Mouse (Mus musculus): ENCODE measurements around the gene Ccpg1.

The Ccpg1 gene

DNA sequence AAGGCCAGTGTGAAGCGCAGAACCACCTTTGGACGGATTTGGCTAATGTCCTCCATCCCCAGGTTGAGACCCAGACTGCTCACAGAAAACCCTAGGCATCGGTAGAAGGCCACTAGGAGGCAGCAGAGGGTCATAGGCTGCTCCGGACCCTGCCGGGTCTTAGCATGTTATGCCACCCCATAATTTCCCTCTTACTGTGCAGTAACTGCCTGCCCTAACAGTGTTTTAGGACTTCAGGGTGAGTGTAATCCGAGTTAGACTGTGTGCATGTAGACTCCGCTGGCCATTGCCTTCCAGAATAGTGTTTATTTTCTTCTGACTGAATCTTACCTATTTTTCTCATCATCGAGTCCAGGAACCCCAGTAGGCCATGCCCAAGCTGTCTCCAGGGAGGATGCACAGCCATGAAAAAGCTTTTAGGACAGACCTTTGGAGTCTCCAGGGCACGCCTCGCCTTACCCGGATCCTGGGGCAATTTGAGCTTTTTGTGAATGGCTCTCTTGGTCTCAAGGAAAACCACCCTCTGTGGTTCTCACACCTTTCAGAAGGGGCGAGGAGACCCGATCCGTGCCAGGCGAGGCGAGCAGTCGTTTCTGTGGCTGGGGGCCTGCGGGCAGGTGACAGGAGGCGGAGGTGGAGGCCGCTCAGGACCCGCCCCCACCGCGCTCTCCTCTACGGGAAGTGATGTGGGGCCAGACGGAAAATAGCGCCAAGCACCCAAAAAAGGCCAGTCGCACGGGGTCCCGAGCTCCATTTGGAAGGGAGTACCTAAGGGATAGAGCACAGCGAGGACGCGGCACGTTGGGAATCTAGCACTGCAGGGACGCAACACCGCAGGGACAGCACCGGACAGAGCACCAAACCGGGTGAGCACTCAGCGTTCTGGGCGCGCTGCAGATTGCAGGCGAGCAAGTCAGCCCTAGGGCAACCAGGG, 59.2 kb downstream of the Ccpg1 start, which contains the start of gene Rab27a:
Rab27a (plus strand) TSS at position 709 of the 934 bp plus-strand sequence.
- in situ Hi-C loops (cut with MboI; ENCODE audit: low sequenced_read_pairs), result loop anchor here (10.0 kb wide), 1 partner anchor 50 kb away; no protein-coding TSS in a partner anchor

DNA sequence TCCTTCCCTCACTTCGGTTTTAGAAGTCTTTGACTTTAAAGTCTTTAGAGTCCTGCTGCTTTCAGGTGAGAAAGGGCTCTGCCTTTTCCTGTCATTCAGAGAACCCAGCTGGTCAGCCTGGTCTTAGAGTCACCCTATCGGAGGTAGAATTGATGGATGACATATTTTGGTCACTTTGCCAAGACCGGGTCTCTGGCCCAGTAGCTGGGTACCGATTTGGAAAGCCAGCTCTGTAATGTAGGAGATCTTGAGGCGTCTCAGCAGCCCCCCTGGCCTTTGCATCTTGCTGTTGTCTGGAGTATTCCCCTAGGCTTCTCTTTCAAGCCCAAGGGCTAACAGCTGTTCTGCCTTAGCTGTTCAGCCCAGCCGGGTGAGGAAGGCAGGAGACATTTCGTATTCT, 60.0 kb downstream of the Ccpg1 start:
- in situ Hi-C loops (cut with MboI; ENCODE audit: low sequenced_read_pairs), result loop anchor here (10.0 kb wide), 1 partner anchor 50 kb away; no protein-coding TSS in a partner anchor

DNA sequence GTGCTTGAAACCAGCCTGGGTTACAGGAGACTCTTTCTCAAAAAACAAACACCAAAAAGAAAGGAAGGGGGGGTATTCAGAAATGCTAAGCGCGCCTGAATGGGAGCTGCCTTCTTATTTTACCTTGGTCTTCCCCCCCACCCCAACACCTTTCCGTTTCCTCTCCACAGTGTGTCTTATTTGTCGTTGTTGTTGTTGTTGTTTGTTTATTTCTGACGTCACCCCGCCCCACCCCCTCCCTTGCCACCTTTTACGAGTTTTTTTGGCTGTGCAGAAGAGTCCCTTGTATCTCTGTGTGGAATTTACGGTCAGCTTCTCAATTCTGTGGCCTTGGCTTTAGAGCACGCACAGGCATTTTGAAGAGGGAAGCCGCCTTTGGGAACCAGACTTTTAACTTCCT, 60.5 kb downstream of the Ccpg1 start:
- in situ Hi-C loops (cut with MboI; ENCODE audit: low sequenced_read_pairs), result loop anchor here (10.0 kb wide), 1 partner anchor 49 kb away; no protein-coding TSS in a partner anchor

DNA sequence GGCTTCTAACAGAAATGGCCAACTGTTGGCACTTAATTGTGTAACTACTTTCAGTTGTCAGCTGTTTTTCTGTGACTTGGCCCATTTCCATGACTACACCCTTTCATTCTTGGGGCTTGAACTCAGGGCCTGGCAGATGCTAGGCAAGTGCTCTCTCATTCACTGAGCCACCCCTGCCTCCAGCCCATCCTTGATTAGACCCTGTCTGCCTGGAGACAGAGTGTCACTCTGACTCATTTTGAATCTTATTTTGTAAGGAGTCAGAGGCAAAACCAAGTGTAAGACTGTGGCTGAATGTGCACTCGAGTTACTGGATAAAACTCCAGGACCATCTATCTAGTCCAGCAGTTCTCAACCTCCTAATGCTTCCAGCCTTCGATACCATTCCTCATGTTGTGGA, 62.7 kb downstream of the Ccpg1 start:
- in situ Hi-C loops (cut with MboI; ENCODE audit: low sequenced_read_pairs), result loop anchor here (10.0 kb wide), 1 partner anchor 47 kb away; no protein-coding TSS in a partner anchor

DNA sequence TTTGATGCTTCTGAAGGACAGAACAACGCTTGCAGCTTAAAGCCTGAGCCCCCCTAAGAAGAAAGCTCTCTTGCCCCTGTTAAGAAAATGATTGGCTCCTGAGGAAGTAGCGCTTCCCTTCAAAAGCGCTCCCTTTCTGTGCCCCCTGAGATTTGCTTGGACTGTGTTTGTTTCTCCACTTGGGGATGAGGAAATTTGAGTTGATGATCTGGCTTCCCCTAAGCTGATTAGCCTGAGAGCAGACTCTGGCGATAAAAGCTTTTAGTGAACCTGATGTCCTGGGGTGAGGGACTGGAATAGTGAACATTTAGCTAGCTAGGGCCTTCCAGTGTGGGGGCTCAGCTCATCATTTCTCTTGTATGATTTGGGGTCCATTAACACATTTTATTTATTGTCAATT, 63.7 kb downstream of the Ccpg1 start:
- in situ Hi-C loops (cut with MboI; ENCODE audit: low sequenced_read_pairs), result loop anchor here (10.0 kb wide), 1 partner anchor 46 kb away; no protein-coding TSS in a partner anchor

DNA sequence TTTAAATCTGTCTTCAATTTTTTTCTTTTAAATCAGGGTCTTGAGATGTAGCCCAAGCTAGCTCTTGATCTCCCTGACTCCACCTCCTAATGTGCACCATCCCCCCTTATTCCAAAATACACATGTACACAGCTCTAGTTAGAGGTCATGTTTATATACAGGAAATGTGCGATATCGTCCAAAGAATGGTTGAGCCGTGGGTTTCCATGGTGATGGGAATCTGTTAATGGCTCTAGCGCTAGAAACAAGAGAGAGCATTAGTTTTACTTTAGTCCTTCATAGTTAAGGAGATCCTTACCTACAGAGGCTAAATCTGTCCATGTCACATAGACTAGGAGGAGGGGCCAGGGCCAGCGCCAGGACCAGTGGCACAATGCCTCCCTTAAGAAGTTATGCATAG, 64.6 kb downstream of the Ccpg1 start:
- in situ Hi-C loops (cut with MboI; ENCODE audit: low sequenced_read_pairs), result loop anchor here (10.0 kb wide), 1 partner anchor 45 kb away; no protein-coding TSS in a partner anchor

DNA sequence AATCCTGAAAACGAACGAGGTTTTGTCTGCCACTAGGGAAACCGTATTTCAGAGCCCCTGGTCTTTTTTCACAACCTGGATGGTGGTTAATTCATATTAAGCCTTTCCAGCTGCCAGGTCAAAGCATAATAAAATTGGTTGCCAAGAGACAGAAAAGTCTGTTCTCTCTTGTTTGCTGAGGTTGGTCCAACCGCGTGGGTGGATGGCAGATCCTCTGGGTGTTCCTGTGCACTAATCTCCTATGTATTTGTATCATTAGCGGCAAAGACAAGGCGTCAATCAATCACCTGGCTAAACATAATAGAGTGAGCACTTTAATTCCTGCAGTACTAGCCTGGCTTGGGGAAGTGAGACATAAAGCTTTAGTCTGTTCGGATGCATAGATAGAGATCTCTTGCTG, 65.4 kb downstream of the Ccpg1 start:
- in situ Hi-C loops (cut with MboI; ENCODE audit: low sequenced_read_pairs), result no loop called here

DNA sequence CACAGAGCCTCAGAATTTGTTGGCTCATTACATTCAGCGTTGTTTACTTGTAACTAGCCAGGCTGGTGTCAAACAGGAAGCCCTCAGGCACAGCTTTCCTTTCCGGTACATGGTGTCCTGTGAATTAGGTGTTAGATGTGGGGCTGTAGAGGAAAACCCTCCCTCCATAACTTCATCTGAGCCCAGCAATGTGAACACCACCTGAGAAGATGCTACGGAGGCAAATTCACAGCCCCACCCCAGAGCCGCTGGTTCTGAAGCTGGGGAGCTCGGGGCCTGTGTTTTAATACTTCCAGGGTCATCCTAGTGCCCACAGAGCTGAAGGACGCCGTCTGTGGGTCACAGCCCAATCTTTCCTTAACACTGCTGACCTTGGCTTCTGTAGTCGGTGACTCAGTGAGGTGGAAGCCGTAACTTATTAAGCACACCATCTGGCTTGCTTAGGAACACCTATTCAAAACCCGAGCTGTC, 70.2 kb downstream of the Ccpg1 start:
- in situ Hi-C loops (cut with MboI; ENCODE audit: low sequenced_read_pairs), result no loop called here

DNA sequence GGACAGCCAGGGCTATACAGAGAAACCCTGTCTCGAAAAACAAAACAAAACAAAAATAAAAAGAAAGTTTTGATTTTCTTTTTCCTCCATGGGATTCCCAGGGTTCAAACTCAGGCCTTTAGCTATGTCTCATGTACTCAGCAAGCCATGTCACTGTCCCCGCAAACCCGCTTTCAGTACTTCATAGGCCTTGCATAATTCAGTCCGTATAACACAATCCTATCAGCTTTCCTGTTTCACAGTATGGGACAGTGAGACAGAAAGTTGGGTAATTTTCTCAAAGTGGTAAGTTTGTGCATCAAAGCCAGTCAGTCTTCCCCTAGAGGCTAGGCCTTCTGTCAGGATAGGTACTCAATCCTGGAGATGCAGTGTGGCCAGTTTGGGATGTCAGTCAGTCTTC, 74.0 kb downstream of the Ccpg1 start:
- in situ Hi-C loops (cut with MboI; ENCODE audit: low sequenced_read_pairs), result no loop called here

DNA sequence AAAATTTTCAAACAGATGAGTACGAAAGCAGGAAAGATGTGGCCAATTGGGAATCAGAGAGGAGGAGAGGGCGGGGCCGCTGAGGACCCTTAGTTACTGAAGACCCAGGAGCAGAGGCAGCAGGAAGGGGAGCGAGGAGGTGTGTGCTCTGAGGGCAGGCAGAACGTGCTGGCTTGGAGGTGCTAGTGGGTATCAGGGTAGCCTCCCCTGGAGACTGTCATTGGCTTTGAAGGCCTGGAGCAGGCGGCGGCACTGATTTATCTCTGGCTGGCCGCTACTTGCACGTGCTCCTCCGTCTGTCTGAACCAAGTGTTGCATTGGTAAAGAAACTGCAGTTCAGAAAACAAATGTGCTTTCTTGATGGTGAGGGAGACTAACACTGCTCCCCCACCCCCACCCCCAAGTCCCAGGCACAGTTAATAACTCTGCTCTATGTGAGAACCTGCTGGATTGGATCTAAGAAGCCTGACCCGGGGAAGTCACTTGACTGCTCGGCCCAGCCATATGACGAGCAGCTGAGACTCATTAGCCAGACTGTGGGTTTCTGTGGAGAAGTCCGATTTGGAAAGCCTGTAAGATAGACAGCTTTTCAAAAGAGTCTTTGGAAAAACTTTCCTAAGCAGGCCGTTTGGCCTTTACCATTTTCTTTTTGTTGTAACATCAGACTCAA, 78.5 kb downstream of the Ccpg1 start:
- in situ Hi-C loops (cut with MboI; ENCODE audit: low sequenced_read_pairs), result no loop called here

Measured in CH12F3 (cell line).